Mouse (Mus musculus): ENCODE measurements around the gene Osbpl7.

DNA sequence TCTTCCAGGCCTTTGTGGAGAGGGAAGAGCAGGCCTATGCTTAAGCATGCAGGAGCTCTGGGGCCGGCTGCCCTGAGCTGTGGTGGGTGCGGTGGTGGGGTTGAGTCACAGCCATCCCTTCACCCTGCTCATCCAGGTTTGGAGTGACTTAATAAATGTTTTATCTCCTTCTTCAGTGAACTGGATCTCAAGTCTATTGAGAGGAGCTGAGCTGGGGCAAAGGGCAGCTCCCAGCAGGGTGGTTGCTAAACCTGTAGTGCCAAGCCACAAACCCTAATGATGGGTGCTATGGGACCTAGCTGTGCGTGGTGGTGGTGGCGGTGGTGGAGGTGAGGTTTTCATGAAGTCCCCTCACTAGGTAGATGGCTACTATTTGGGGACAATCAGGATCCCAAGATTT, 16.6 kb upstream of the Osbpl7 start:
- TF ChIP-seq CTCF (IDR thresholded peaks at IDR 0.05; ENCODE audit: control insufficient read depth, insufficient read depth, low read length) (no peak), POLR2A (IDR thresholded peaks at IDR 0.05; ENCODE audit: borderline replicate concordance, control insufficient read depth, low read depth, low read length) (no peak)
